Mouse (Mus musculus): Measurements from ENCODE around the gene Sipa1l3. TPM values are rescaled to one million over a fixed set of nuclear protein-coding genes. Genes with fewer than 3 reads are reported as not detected.

Sipa1l3 gene
- total and polyA plus RNA-seq, 2 experiments from 2014 or later, result 19.7 to 110 TPM

DNA sequence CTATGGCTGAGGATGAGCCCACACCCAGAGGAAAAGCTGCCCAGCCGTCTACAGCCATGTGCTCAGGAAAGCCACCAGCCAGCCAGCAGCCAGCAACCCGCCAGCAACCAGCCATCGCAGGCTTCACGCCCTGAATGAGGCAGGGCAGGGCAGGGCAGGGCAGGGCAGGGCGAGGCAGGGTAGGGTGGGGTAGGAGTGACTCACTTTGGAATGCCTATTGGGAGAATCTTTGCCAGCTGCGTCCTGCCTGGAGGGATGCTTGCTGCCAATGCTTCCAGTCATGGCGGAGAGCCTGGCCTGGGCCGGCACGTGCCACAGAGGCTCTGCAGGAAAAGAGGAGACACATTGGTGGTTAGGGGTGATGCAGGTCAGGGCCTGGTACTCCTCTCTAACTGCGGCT, 168.0 kb downstream of the Sipa1l3 start:
- H3K27ac ChIP-seq, result no peak overlapping the region
- H3K4me3 ChIP-seq (ENCODE audit: low read length), result no peak overlapping the region
- no peaks in the 10 kb centered on the region for H3K4me1 ChIP-seq (ENCODE audit: insufficient read depth, low read length)
- H3K27me3 ChIP-seq (ENCODE audit: insufficient read depth, low read length), result no peaks in the 10 kb centered on the region
- ATAC-seq (no peak), DNase-seq (ENCODE audit: low spot score) (no peak)
- no peaks in the 10 kb centered on the region for H3K9me3 ChIP-seq (ENCODE audit: low read length)
- H3K4me2 ChIP-seq (ENCODE audit: low read depth, low read length), result no peak overlapping the region
- 83% methylated on average over 10 of the region's 10 CpGs for WGBS
- peaks cover 45% of the 10 kb centered on the region for H3K36me3 ChIP-seq (ENCODE audit: insufficient read depth, low read length)
- H3K9ac ChIP-seq (replicated peaks; ENCODE audit: low read length), result no peak overlapping the region
- no peak for TF ChIP-seq CTCF (IDR thresholded peaks at IDR 0.05; ENCODE audit: low read depth)

DNA sequence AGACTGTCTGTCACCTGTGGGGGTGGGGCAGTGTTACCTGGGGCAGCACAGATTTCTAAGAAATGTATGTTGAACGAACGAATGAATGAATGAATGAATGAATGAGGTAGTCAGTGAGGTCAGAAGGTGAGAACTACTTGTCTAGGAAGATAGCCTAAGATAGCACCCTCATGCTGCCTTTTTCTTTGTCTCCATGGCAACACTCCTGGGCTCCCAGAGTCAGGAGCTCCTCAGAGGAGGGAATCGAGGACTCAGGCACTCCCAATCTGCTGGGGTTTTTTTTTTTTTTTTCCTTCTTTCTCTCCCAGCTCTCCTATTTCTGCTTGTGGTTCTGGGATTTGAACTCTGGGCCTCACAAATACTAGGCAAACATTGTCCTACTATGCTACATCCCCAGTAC, 172.2 kb downstream of the Sipa1l3 start:
- DNase-seq (ENCODE audit: low spot score) (no peak), ATAC-seq (no peak)
- WGBS, result 46% methylated on average over 3 of the region's 3 CpGs
- Histone ChIP-seq H3K27ac (peak overlapping the region; percentile 22; the same call in 1 of the 2 replicates), H3K4me2 (ENCODE audit: low read depth, low read length) (no peak overlapping the region), H3K9me3 (ENCODE audit: low read length) (no peaks in the 10 kb centered on the region), H3K36me3 (ENCODE audit: insufficient read depth, low read length) (peaks cover 28% of the 10 kb centered on the region), H3K4me3 (ENCODE audit: low read length) (no peak overlapping the region), H3K27me3 (ENCODE audit: insufficient read depth, low read length) (no peaks in the 10 kb centered on the region), H3K9ac (replicated peaks; ENCODE audit: low read length) (no peak overlapping the region), H3K4me1 (ENCODE audit: insufficient read depth, low read length) (no peaks in the 10 kb centered on the region)
- TF ChIP-seq CTCF (IDR thresholded peaks at IDR 0.05; ENCODE audit: low read depth), result no peak

- Histone ChIP-seq H3K36me3 (ENCODE audit: insufficient read depth, low read length) (peaks cover 21% of the 10 kb centered on the region), H3K9ac (replicated peaks; ENCODE audit: low read length) (0 out of 2 replicates have a peak overlapping the region, but pooled peaks have one; percentile 13), H3K4me1 (ENCODE audit: insufficient read depth, low read length) (no peaks in the 10 kb centered on the region), H3K4me2 (ENCODE audit: low read depth, low read length) (no peak overlapping the region), H3K27me3 (ENCODE audit: insufficient read depth, low read length) (no peaks in the 10 kb centered on the region), H3K9me3 (ENCODE audit: low read length) (no peaks in the 10 kb centered on the region), H3K27ac (peak overlapping the region; percentile 15; the same call in 1 of the 2 replicates), H3K4me3 (ENCODE audit: low read length) (no peak overlapping the region)
- TF ChIP-seq CTCF (IDR thresholded peaks at IDR 0.05; ENCODE audit: low read depth), result no peak
- ATAC-seq, result no peak
- 43% methylated on average over 4 of the region's 4 CpGs for WGBS
- DNase-seq (ENCODE audit: low spot score), result no peak
These were observed 172.9 kb downstream of the Sipa1l3 start for GRCm38 (mm10) chr7:29345534-29345933.

DNA sequence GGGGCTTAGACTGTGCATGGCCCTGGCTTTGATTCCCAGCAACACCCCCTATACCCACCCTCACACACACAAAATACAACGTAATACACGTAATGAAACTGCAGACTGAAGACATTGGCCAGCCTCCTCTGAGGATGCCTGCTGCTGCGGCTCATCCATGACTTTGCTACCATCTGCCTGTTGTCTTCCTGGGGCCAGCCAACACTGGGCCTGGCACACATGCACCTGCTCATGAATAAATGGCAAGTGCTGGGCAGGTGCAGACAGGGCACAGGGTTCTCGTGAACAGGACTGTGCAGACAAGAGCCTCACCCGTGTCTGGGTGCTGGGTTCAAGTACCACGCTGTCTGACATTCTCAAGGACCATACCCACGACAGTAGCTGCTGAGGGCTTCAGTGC, 174.7 kb downstream of the Sipa1l3 start:
- Histone ChIP-seq H3K9me3 (ENCODE audit: low read length) (no peaks in the 10 kb centered on the region), H3K9ac (replicated peaks; ENCODE audit: low read length) (no peak overlapping the region), H3K36me3 (ENCODE audit: insufficient read depth, low read length) (peaks cover 5% of the 10 kb centered on the region; the same call in 1 of the 2 replicates), H3K27me3 (ENCODE audit: insufficient read depth, low read length) (no peaks in the 10 kb centered on the region), H3K4me2 (ENCODE audit: low read depth, low read length) (no peak overlapping the region), H3K4me3 (ENCODE audit: low read length) (no peak overlapping the region), H3K27ac (no peak overlapping the region), H3K4me1 (ENCODE audit: insufficient read depth, low read length) (no peaks in the 10 kb centered on the region)
- 74% methylated on average over 7 of the region's 7 CpGs for WGBS
- ATAC-seq, result 0 out of 2 replicates have a peak, but pooled peaks have one; percentile 2
- DNase-seq (ENCODE audit: low spot score), result no peak
- no peak for TF ChIP-seq CTCF (IDR thresholded peaks at IDR 0.05; ENCODE audit: low read depth)

- no peak for DNase-seq (ENCODE audit: low spot score)
- no peak overlapping the region for H3K4me2 ChIP-seq (ENCODE audit: low read depth, low read length)
- peaks cover 12% of the 10 kb centered on the region; the same call in 1 of the 2 replicates for H3K36me3 ChIP-seq (ENCODE audit: insufficient read depth, low read length)
- no peaks in the 10 kb centered on the region for H3K4me1 ChIP-seq (ENCODE audit: insufficient read depth, low read length)
- WGBS, result 30% methylated on average over 8 of the region's 8 CpGs
- H3K27me3 ChIP-seq (ENCODE audit: insufficient read depth, low read length), result no peaks in the 10 kb centered on the region
- TF ChIP-seq CTCF (IDR thresholded peaks at IDR 0.05; ENCODE audit: low read depth), result no peak
- ATAC-seq, result no peak
- H3K4me3 ChIP-seq (ENCODE audit: low read length), result no peak overlapping the region
- H3K9ac ChIP-seq (replicated peaks; ENCODE audit: low read length), result no peak overlapping the region
- no peaks in the 10 kb centered on the region for H3K9me3 ChIP-seq (ENCODE audit: low read length)
- peak overlapping the region; percentile 51; the same call in 1 of the 2 replicates for H3K27ac ChIP-seq
These were observed 175.8 kb downstream of the Sipa1l3 start for GRCm38 (mm10) chr7:29342489-29343092.

DNA sequence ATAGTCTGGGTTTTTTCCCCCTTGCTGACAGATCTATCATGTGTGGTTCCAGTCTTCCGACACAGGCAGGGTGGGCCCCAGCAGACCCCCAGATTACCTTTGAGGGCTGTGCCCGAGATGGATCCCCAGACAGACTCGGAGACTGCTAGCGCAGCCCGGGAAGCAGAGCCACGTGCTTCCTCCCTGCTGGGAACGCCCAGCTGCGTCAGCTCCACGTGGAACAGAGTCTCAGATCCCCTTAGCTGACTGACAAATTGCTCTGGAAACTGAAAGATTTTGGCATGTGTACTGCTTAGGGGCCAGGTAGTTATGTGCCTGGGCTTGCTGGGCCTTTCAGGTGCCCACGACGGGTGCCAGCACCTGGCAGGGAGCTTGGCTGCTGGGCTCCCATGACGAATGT, 176.7 kb downstream of the Sipa1l3 start:
- Histone ChIP-seq H3K9me3 (ENCODE audit: low read length) (no peaks in the 10 kb centered on the region), H3K27me3 (ENCODE audit: insufficient read depth, low read length) (no peaks in the 10 kb centered on the region), H3K36me3 (ENCODE audit: insufficient read depth, low read length) (peaks cover 12% of the 10 kb centered on the region; the same call in 1 of the 2 replicates), H3K4me2 (ENCODE audit: low read depth, low read length) (no peak overlapping the region), H3K9ac (replicated peaks; ENCODE audit: low read length) (no peak overlapping the region), H3K27ac (peak overlapping the region; percentile 51; the same call in 1 of the 2 replicates), H3K4me1 (ENCODE audit: insufficient read depth, low read length) (no peaks in the 10 kb centered on the region), H3K4me3 (ENCODE audit: low read length) (no peak overlapping the region)
- ATAC-seq (no peak), DNase-seq (ENCODE audit: low spot score) (no peak)
- WGBS, result 45% methylated on average over 12 of the region's 12 CpGs
- TF ChIP-seq CTCF (IDR thresholded peaks at IDR 0.05; ENCODE audit: low read depth), result no peak

DNA sequence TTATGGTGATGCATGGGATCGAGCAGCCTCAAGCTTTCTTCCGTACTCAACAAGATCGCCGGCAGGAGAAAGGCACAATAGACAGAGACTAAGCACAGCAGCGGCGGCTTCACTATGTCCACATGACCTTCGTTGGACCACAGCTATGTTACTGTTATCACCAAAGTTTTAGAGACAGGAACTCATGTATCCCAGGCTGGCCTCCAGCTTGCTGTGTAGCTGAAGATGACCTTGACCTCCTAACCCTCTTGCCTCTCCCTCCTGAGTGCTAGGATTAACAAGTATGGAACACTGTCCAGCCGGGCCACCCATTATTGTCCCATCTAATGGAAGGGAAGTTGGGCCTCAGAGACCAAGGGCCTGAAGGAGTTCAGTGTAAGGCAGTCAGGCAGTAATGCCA, 177.6 kb downstream of the Sipa1l3 start:
- Histone ChIP-seq H3K4me3 (ENCODE audit: low read length) (no peak overlapping the region), H3K27ac (no peak overlapping the region), H3K36me3 (ENCODE audit: insufficient read depth, low read length) (peaks cover 12% of the 10 kb centered on the region; the same call in 1 of the 2 replicates), H3K9ac (replicated peaks; ENCODE audit: low read length) (no peak overlapping the region), H3K9me3 (ENCODE audit: low read length) (no peaks in the 10 kb centered on the region), H3K27me3 (ENCODE audit: insufficient read depth, low read length) (no peaks in the 10 kb centered on the region), H3K4me1 (ENCODE audit: insufficient read depth, low read length) (no peaks in the 10 kb centered on the region), H3K4me2 (ENCODE audit: low read depth, low read length) (no peak overlapping the region)
- no peak for TF ChIP-seq CTCF (IDR thresholded peaks at IDR 0.05; ENCODE audit: low read depth)
- DNase-seq (ENCODE audit: low spot score) (no peak), ATAC-seq (no peak)
- 89% methylated on average over 8 of the region's 8 CpGs for WGBS

Measured in hindbrain, postnatal 0 days (tissue).